Mouse (Mus musculus) heart, postnatal 0 days (tissue): Measurements from ENCODE around the gene Asic2. TPM values are rescaled to one million over a fixed set of nuclear protein-coding genes. Genes with fewer than 3 reads are reported as not detected.

ENCODE experiments used
- ATAC-seq: fragments of 200-750 bp; cut with Nextera tagmentation; 2 replicates; pipeline ENCODE4 v1.8.0; 2017; ENCODE audit warnings: low read depth, moderate number of reproducible peaks, moderate library complexity; ENCODE audit not compliant: insufficient read depth
- DNase-seq: peaks from one replicate; pipeline ENCODE4 v3.0.0-alpha.2; 2016; ENCODE audit warnings: low spot score
- H3K27ac ChIP-seq: fragments of 300-500 bp; sonication (generic); 2 replicates; pipeline ENCODE4 v1.5.1; 2014; ENCODE audit warnings: low read depth, mild to moderate bottlenecking
- H3K27me3 ChIP-seq: fragments of 300-500 bp; sonication (generic); 2 replicates; pipeline ENCODE4 v1.6.1; 2014; ENCODE audit warnings: low read length, mixed read lengths; ENCODE audit not compliant: control insufficient read depth, insufficient read depth
- H3K36me3 ChIP-seq: fragments of 300-500 bp; sonication (generic); replicated peaks from 2 replicates; pipeline ENCODE4 v1.6.1; 2014; ENCODE audit warnings: low read length, mixed read lengths; ENCODE audit not compliant: control insufficient read depth, insufficient read depth
- H3K4me1 ChIP-seq: fragments of 300-500 bp; sonication (generic); 2 replicates; pipeline ENCODE4 v1.6.1; 2014; ENCODE audit warnings: antibody characterized with exemption; ENCODE audit not compliant: control insufficient read depth, insufficient read depth
- H3K4me2 ChIP-seq: fragments of 300-500 bp; sonication (generic); 2 replicates; pipeline ENCODE4 v1.6.1; 2014; ENCODE audit warnings: low read depth, mild to moderate bottlenecking, low read length, moderate library complexity
- H3K4me3 ChIP-seq: fragments of 300-500 bp; sonication (generic); 2 replicates; pipeline ENCODE4 v1.5.1; 2014; ENCODE audit warnings: low read depth, low read length
- H3K9ac ChIP-seq: fragments of 300-500 bp; sonication (generic); replicated peaks from 2 replicates; pipeline ENCODE4 v1.6.1; 2014; ENCODE audit warnings: low read depth, low read length, mixed read lengths
- H3K9me3 ChIP-seq: fragments of 300-500 bp; sonication (generic); replicated peaks from 2 replicates; pipeline ENCODE4 v1.6.1; 2016; ENCODE audit warnings: low read length; ENCODE audit not compliant: control insufficient read depth
- CTCF ChIP-seq: IDR thresholded peaks from 2 replicates; pipeline ENCODE4 v1.5.1; 2016; ENCODE audit warnings: antibody characterized with exemption, control low read depth, low read depth
- EP300 ChIP-seq: IDR thresholded peaks from 2 replicates; pipeline ENCODE4 v1.6.1; 2016; ENCODE audit warnings: antibody characterized with exemption, low read depth
- WGBS: fragments of 180-500 bp; shearing (Covaris S2); extraction: QIAGEN DNeasy Blood & Tissue Kit; methylation state at CpG from one replicate; pipeline ENCODE4 v1.1.7; 2014; 5-methylcytosine and 5-hydroxymethylcytosine counted together
- polyA plus RNA-seq: library from polyadenylated mRNA; unstranded; fragments of >200 nt; fragmentation: Nextera tagmentation; extraction: Ambion mirVana; gene quantifications from 2 replicates; pipeline ENCODE4 v1.2.1, GENCODE M21; 2015
- total RNA-seq: library from RNA; depleted of rRNA; stranded (reverse); fragments of >200 nt; gene quantifications from 2 replicates; pipeline ENCODE4 v1.2.3, GENCODE M21; 2014; ENCODE audit warnings: low replicate concordance

Asic2 gene
- total and polyA plus RNA-seq, 2 experiments from 2014 or later: not detected

- TF ChIP-seq CTCF: no peak
- no peak for TF ChIP-seq EP300
- H3K4me3 ChIP-seq: no peak overlapping the region
- H3K4me1 ChIP-seq: no peaks in the 10 kb centered on the region
- no peak overlapping the region for H3K27ac ChIP-seq
- no peak overlapping the region for H3K9ac ChIP-seq
- no peaks in the 10 kb centered on the region for H3K27me3 ChIP-seq
- H3K4me2 ChIP-seq: no peak overlapping the region
- DNase-seq: no peak
- 70% methylated on average over 5 of the region's 5 CpGs for WGBS
- H3K36me3 ChIP-seq: no peaks in the 10 kb centered on the region
- H3K9me3 ChIP-seq: no peaks in the 10 kb centered on the region
- ATAC-seq: no peak
Measured at GRCm38 (mm10) chr11:81039976-81040375, 928.3 kb downstream of the Asic2 start.

GRCm38 (mm10) chr11:81032151-81032550 lies 936.1 kb downstream of the Asic2 start:
- H3K9ac ChIP-seq: no peak overlapping the region
- DNase-seq (no peak), ATAC-seq (no peak)
- TF ChIP-seq CTCF: no peak
- TF ChIP-seq EP300: no peak
- no peaks in the 10 kb centered on the region for H3K36me3 ChIP-seq
- H3K27ac ChIP-seq: no peak overlapping the region
- H3K4me1 ChIP-seq: no peaks in the 10 kb centered on the region
- H3K9me3 ChIP-seq: no peaks in the 10 kb centered on the region
- no peak overlapping the region for H3K4me3 ChIP-seq
- no peaks in the 10 kb centered on the region for H3K27me3 ChIP-seq
- H3K4me2 ChIP-seq: no peak overlapping the region
- WGBS: 65% methylated on average over 3 of the region's 3 CpGs

- Histone ChIP-seq H3K4me3 (no peak overlapping the region), H3K27me3 (no peaks in the 10 kb centered on the region), H3K36me3 (no peaks in the 10 kb centered on the region), H3K27ac (no peak overlapping the region), H3K9me3 (no peaks in the 10 kb centered on the region), H3K9ac (no peak overlapping the region), H3K4me2 (no peak overlapping the region), H3K4me1 (no peaks in the 10 kb centered on the region)
- WGBS: 92% methylated on average over 8 of the region's 8 CpGs
- TF ChIP-seq EP300 (no peak), CTCF (no peak)
- ATAC-seq (no peak), DNase-seq (no peak)
Measured at GRCm38 (mm10) chr11:81014776-81015175, 953.5 kb downstream of the Asic2 start.

- Histone ChIP-seq H3K4me3 (no peak overlapping the region), H3K27ac (no peak overlapping the region), H3K27me3 (no peaks in the 10 kb centered on the region), H3K4me2 (no peak overlapping the region), H3K4me1 (no peaks in the 10 kb centered on the region), H3K9me3 (no peaks in the 10 kb centered on the region), H3K9ac (no peak overlapping the region), H3K36me3 (no peaks in the 10 kb centered on the region)
- ATAC-seq (no peak), DNase-seq (no peak)
- 85% methylated on average over 6 of the region's 6 CpGs for WGBS
- TF ChIP-seq EP300 (no peak), CTCF (no peak)
Measured at GRCm38 (mm10) chr11:81013501-81013900, 954.8 kb downstream of the Asic2 start.

GRCm38 (mm10) chr11:81010766-81011165 lies 957.5 kb downstream of the Asic2 start:
- H3K9ac ChIP-seq: no peak overlapping the region
- TF ChIP-seq EP300 (no peak), CTCF (no peak)
- 74% methylated on average over 7 of the region's 7 CpGs for WGBS
- H3K4me1 ChIP-seq: no peaks in the 10 kb centered on the region
- no peak overlapping the region for H3K27ac ChIP-seq
- no peak for DNase-seq
- no peak overlapping the region for H3K4me3 ChIP-seq
- no peak for ATAC-seq
- H3K4me2 ChIP-seq: no peak overlapping the region
- H3K27me3 ChIP-seq: no peaks in the 10 kb centered on the region
- H3K36me3 ChIP-seq: no peaks in the 10 kb centered on the region
- H3K9me3 ChIP-seq: no peaks in the 10 kb centered on the region

GRCm38 (mm10) chr11:81009366-81009765 lies 958.9 kb downstream of the Asic2 start:
- Histone ChIP-seq H3K9me3 (no peaks in the 10 kb centered on the region), H3K4me3 (no peak overlapping the region), H3K4me1 (no peaks in the 10 kb centered on the region), H3K36me3 (no peaks in the 10 kb centered on the region), H3K27me3 (no peaks in the 10 kb centered on the region), H3K9ac (no peak overlapping the region), H3K27ac (no peak overlapping the region), H3K4me2 (no peak overlapping the region)
- WGBS: 76% methylated on average over 12 of the region's 12 CpGs
- TF ChIP-seq EP300 (no peak), CTCF (no peak)
- DNase-seq (no peak), ATAC-seq (no peak)
